Mouse (Mus musculus) activated CD4-positive, CD25-positive, alpha-beta regulatory T cell, adult 9 weeks (primary cell): Measurements from ENCODE around the gene Exoc2. TPM values are rescaled to one million over a fixed set of nuclear protein-coding genes. Genes with fewer than 3 reads are reported as not detected.

Experiments
- polyA plus RNA-seq: library from polyadenylated mRNA; unstranded; fragments of 100-300 nt; shearing (Covaris generic); gene quantifications from one replicate; pipeline ENCODE4 v1.2.1, GENCODE M21; 2017

The Exoc2 gene
- polyA plus RNA-seq: 114 TPM

DNA sequence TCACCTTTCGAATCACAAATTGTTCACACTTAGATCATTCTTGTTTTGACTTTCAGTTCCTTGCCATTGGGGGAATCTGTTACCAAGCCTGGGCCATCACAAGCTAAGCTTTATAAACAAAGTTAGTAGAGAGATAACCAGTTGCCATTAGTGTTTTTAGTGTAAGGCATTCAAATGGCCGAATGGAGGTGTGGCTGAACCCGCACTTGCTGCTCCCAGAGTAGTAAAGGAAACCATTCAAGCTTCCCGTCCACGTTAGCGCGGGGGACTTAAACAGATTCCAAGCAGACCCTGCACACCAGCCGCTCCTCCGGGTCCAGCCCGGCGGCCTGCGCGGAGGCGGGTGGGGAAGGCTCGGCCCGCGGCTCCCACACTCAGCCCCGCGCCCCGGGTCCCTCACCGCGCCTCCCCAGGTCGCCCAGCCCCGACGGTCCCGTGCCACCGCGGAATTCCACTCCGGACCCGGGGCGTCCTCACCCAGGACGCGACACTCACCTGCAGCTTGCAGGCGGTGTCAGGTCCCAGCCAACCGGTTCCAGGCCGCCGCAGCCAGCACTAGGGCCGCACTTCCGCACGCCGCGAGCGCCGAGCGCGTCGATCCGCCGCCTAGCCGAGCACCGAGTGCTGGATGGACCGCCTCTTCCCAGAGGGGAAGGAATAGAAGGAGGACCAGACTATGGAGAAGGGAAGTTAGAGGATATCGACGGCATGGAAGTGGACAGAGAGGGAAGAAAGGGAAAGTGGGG lies at the start of gene Exoc2, which contains the start of gene Gm5447:
Gene Exoc2 (minus strand): TSS at position 593 of the 746 bp plus-strand sequence.
Gene Gm5447 (plus strand): TSS at position 704 of the 746 bp plus-strand sequence.

GRCm38 (mm10) chr13:30947540-30947939 lies 26.4 kb downstream of the Exoc2 start, which contains the start of gene Hus1b:
TSS of gene Hus1b (minus strand) at chr13:30947759.

Other genes starting within 250 kb of the Exoc2 start
- 33.0 TPM for gene Irf4, start 224.9 kb downstream of the Exoc2 start, polyA plus RNA-seq
- gene Hus1b, start 26.3 kb downstream of the Exoc2 start, polyA plus RNA-seq: 0.23 TPM
- not detected for gene Gm5447, start 111 bp upstream of the Exoc2 start, polyA plus RNA-seq